Mouse (Mus musculus) cortical plate, adult 2 months (tissue): ENCODE results near the gene Fasl. TPM values are rescaled to one million over a fixed set of nuclear protein-coding genes. Genes with fewer than 3 reads are reported as not detected.

ENCODE experiments used
- H3K27ac ChIP-seq: fragments of 200-500 bp; 2 replicates; pipeline ENCODE4 v1.5.1; 2012; ENCODE audit warnings: low read length, control low read depth, inconsistent platforms; ENCODE audit not compliant: insufficient read depth
- H3K4me1 ChIP-seq: fragments of 200-500 bp; 2 replicates; pipeline ENCODE4 v1.6.1; 2011; ENCODE audit warnings: low read length; ENCODE audit not compliant: control insufficient read depth, insufficient read depth
- H3K4me3 ChIP-seq: fragments of 200-500 bp; 2 replicates; pipeline ENCODE4 v1.5.1; 2011; ENCODE audit warnings: mild to moderate bottlenecking, low read length, control low read depth; ENCODE audit not compliant: insufficient read depth
- CTCF ChIP-seq: fragments of 200-500 bp; IDR thresholded peaks from 2 replicates; pipeline ENCODE4 v1.5.1; 2011; ENCODE audit warnings: mild to moderate bottlenecking, control low read depth, low read length; ENCODE audit not compliant: insufficient read depth; ENCODE audit errors: extremely low read depth
- POLR2A ChIP-seq: fragments of 200-500 bp; IDR thresholded peaks from 2 replicates; pipeline ENCODE4 v1.6.1; 2011; ENCODE audit warnings: mild to moderate bottlenecking, low read length, control low read depth; ENCODE audit not compliant: insufficient read depth; ENCODE audit errors: extremely low read depth
- polyA plus RNA-seq: library from polyadenylated mRNA; depleted of rRNA; stranded (reverse); fragments of >200 nt; gene quantifications from 2 replicates; pipeline ENCODE4 v1.2.3, GENCODE M21; 2012; rRNA removed

Gene Fasl
- polyA plus RNA-seq, result 0.10 and 0.25 TPM in 2 replicates

GRCm38 (mm10) chr1:161788339-161788738 is at the start of gene Fasl:
Gene Fasl (minus strand): TSS chr1:161788495.
- Histone ChIP-seq H3K4me3 (no peak within 1 kb of the TSS), H3K4me1 (no peaks in the 10 kb centered on the region), H3K27ac (no peak within 1 kb of the TSS)
- TF ChIP-seq CTCF (no peak), POLR2A (no peak)

DNA sequence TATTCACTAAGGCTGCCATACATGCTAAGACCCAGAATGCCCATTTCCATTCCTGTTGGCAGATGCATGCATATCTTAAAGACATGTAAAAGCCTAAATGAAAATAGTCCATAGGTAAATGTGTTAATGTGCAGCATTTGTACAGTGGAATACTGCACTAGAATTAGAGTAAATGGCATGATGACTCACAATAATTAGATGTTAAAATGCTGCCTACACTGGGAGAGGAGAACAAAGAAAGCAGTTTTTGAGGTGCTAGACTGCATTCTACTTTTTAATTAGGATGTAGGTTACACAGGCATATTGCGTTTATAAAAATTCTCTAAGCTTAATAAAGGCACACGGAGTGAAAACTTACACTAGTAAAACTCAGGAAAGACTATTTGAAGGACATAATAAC is 38.4 kb upstream of the Fasl start:
- peaks cover 1% of the 10 kb centered on the region; the same call in 1 of the 2 replicates for H3K4me1 ChIP-seq
- no peak overlapping the region for H3K27ac ChIP-seq
- H3K4me3 ChIP-seq, result no peak overlapping the region
- TF ChIP-seq CTCF (no peak), POLR2A (no peak)

GRCm38 (mm10) chr1:161809428-161809827 is 21.1 kb upstream of the Fasl start:
- H3K4me1 ChIP-seq, result no peaks in the 10 kb centered on the region
- H3K4me3 ChIP-seq, result no peak overlapping the region
- TF ChIP-seq CTCF, result no peak
- TF ChIP-seq POLR2A, result no peak
- no peak overlapping the region for H3K27ac ChIP-seq

DNA sequence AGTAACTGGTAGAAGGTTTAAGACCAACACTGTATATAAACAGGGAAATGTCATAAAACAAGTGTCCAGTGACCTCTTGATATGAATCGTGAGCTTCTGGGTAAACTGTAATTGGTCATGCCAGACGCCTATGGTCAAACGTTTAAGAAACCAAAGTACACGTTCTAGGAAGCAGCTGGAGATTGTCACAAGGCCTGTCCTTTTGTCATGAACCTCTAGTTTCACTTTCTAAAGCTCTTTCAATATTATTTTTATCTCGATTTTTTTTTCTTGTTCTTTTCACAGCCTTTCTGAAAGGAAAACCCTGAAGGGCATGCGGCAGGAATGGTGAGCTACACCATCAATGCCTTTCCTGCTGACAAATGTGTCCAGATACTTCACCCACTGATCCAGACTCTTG is 20.7 kb upstream of the Fasl start:
- H3K4me1 ChIP-seq, result no peaks in the 10 kb centered on the region
- TF ChIP-seq CTCF, result no peak
- TF ChIP-seq POLR2A, result no peak

GRCm38 (mm10) chr1:161804541-161804971 is 16.3 kb upstream of the Fasl start:
- no peak overlapping the region for H3K4me3 ChIP-seq
- TF ChIP-seq POLR2A, result no peak
- no peak for TF ChIP-seq CTCF
- no peaks in the 10 kb centered on the region for H3K4me1 ChIP-seq
- H3K27ac ChIP-seq, result no peak overlapping the region

More for the DNA sequence above, 20.7 kb upstream of the Fasl start:
- Histone ChIP-seq H3K27ac (no peak overlapping the region), H3K4me3 (no peak overlapping the region)

DNA sequence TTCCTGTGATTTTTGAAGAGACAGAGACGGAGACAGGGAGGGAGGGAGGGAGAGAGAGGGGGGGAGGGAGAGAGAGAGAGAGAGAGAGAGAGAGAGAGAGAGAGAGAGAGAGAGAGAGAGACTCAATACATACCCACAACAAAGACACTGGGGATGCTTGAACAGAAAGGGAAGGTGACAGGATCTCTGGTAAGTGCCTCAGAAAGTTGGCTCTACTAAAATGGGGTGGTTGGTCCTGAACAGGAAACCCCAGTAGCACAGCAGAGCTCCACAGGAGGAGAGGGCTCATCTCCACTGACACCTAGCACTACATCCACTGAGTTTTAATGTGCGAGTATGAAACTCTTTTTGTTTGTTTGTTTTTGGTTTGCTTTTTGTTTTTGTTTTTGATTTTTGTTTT is 13.0 kb upstream of the Fasl start:
- Histone ChIP-seq H3K27ac (no peak overlapping the region), H3K4me1 (no peaks in the 10 kb centered on the region), H3K4me3 (no peak overlapping the region)
- TF ChIP-seq CTCF, result no peak
- no peak for TF ChIP-seq POLR2A

GRCm38 (mm10) chr1:161800256-161800655 is 12.0 kb upstream of the Fasl start:
- Histone ChIP-seq H3K4me1 (no peaks in the 10 kb centered on the region), H3K4me3 (no peak overlapping the region), H3K27ac (no peak overlapping the region)
- no peak for TF ChIP-seq POLR2A
- TF ChIP-seq CTCF, result no peak

GRCm38 (mm10) chr1:161799791-161800190 is 11.5 kb upstream of the Fasl start:
- TF ChIP-seq CTCF (no peak), POLR2A (no peak)
- H3K4me1 ChIP-seq, result no peaks in the 10 kb centered on the region
- no peak overlapping the region for H3K4me3 ChIP-seq
- no peak overlapping the region for H3K27ac ChIP-seq

DNA sequence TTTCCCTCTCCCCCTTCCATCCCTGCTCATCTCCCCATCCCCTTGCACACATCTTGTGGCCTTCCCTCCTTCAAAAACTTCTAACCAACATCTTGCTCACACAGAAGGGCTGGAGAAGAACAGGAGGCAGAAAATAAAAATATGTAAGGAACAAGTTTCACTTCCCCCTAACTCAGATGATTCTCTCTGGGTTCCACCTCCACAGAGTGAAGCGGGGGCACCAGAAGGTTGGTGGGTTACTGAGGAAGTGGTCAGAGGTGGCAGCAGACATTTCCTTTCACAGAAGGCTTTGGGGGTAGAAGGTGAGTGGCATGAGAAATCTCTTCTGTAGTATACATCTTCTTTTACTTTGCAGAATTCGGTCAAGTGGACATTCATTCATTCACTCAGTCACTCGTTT is 10.6 kb upstream of the Fasl start:
- TF ChIP-seq POLR2A (no peak), CTCF (no peak)
- H3K4me3 ChIP-seq, result no peak overlapping the region
- H3K27ac ChIP-seq, result no peak overlapping the region
- H3K4me1 ChIP-seq, result no peaks in the 10 kb centered on the region

DNA sequence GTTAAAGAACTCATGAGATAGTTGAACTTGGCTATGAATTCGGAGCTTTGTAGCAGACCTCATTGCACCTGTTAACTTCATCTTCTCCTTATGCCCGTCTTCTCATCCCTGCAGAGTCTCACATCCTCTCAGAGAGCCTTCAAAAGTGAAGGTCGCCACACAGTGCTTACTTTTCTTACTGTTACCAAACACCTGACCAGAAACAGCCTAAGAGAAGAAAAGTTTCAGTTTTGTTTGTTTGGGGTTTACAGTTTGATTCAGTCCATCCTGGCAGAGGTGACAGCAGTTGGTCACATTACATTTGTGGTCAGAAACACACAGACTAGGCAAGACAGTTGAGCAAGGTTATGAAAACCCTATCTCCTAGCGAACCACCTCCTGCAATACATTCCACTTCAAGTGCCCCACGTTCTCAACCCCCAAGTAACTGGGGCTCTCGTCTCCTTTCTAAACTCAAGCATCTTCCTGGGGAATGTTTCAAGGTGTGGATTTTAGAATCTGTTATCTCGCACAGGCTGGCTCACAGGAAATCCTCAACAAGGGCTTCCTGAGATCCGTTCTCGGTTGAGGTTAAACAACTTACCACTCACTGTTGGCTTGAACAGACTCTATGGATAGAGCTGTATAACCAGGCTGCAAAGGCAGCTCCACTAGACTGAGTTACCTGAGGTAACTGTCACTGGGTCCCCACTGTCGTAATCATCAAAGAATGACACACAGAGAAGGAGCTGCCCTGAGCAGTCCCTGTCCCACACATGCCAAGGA is 6.3 kb upstream of the Fasl start:
- TF ChIP-seq CTCF (no peak), POLR2A (no peak)
- no peak overlapping the region for H3K4me3 ChIP-seq
- no peaks in the 10 kb centered on the region for H3K4me1 ChIP-seq
- no peak overlapping the region for H3K27ac ChIP-seq
